Mouse (Mus musculus) forebrain, embryonic 15.5 days (tissue): ENCODE measurements around the gene Mbnl2. TPM values are rescaled to one million over a fixed set of nuclear protein-coding genes. Genes with fewer than 3 reads are reported as not detected.
"Not testable (repeated sequence)": the region's sequence is repeated elsewhere in the genome, so short reads cannot be mapped to it uniquely, and the experiment has no call there.

Experiments used
- ATAC-seq: fragments of 200-750 bp; cut with Nextera tagmentation; replicated peaks from 2 replicates; pipeline ENCODE4 v1.8.0; 2017; ENCODE audit warnings: mild to moderate bottlenecking, moderate TSS enrichment, moderate library complexity
- H3K27ac ChIP-seq: fragments of 300-500 bp; sonication (generic); replicated peaks from 2 replicates; pipeline ENCODE4 v1.5.1; 2015; ENCODE audit warnings: mild to moderate bottlenecking, inconsistent platforms
- H3K27me3 ChIP-seq: fragments of 300-500 bp; sonication (generic); 2 replicates; pipeline ENCODE4 v1.6.1; 2015; ENCODE audit warnings: inconsistent platforms
- H3K36me3 ChIP-seq: fragments of 300-500 bp; sonication (generic); 2 replicates; pipeline ENCODE4 v1.6.1; 2015; ENCODE audit warnings: mild to moderate bottlenecking, inconsistent platforms
- H3K4me1 ChIP-seq: fragments of 300-500 bp; sonication (generic); 2 replicates; pipeline ENCODE4 v1.6.1; 2015; ENCODE audit warnings: inconsistent platforms
- H3K4me2 ChIP-seq: fragments of 300-500 bp; sonication (generic); replicated peaks from 2 replicates; pipeline ENCODE4 v1.6.1; 2015; ENCODE audit warnings: mild to moderate bottlenecking, inconsistent platforms
- H3K4me3 ChIP-seq: fragments of 300-500 bp; sonication (generic); 2 replicates; pipeline ENCODE4 v1.5.1; 2015; ENCODE audit warnings: mild to moderate bottlenecking, inconsistent platforms
- H3K9ac ChIP-seq: fragments of 300-500 bp; sonication (generic); replicated peaks from 2 replicates; pipeline ENCODE4 v1.6.1; 2015; ENCODE audit warnings: mild to moderate bottlenecking, inconsistent platforms
- H3K9me3 ChIP-seq: fragments of 300-500 bp; sonication (generic); 2 replicates; pipeline ENCODE4 v1.6.1; 2016; ENCODE audit warnings: inconsistent platforms
- WGBS: fragments of 180-500 bp; shearing (Covaris S2); methylation state at CpG from one replicate; pipeline ENCODE4 v1.1.7; 2015; ENCODE audit warnings: mixed read lengths; 5-methylcytosine and 5-hydroxymethylcytosine counted together
- polyA plus RNA-seq: library from polyadenylated mRNA; unstranded; fragments of >200 nt; fragmentation: Nextera tagmentation; extraction: Ambion mirVana; gene quantifications from 2 replicates; pipeline ENCODE4 v1.2.1, GENCODE M21; 2015

Gene Mbnl2
- polyA plus RNA-seq, 1 experiment from 2014 or later: 22.2 TPM

- no peaks in the 10 kb centered on the region for H3K9me3 ChIP-seq
- H3K4me1 ChIP-seq: peaks cover 15% of the 10 kb centered on the region
- WGBS: 96% methylated on average over 19 of the region's 19 CpGs
- no peaks in the 10 kb centered on the region for H3K27me3 ChIP-seq
- no peak overlapping the region for H3K27ac ChIP-seq
- no peak for ATAC-seq
- H3K9ac ChIP-seq: no peak overlapping the region
- H3K36me3 ChIP-seq: no peaks in the 10 kb centered on the region
- no peak overlapping the region for H3K4me2 ChIP-seq
- H3K4me3 ChIP-seq: no peak overlapping the region
These were observed 82.0 kb downstream of the Mbnl2 start for GRCm38 (mm10) chr14:120357321-120358070.

DNA sequence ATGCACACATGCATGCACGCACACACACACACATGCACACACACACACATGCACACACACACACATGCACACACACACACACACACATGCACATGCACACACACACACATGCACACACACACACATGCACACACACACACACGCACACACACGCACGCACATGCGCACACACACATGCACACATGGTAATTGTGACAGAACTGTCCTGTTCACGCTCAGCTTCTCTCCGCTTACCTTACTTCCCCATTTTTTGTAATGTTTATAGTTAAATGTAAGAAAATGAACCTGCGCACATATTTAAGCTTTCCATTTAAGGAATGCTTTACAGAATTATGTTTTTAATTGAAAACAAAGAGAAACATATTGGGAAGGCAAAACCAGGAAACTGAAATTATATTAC, 84.1 kb downstream of the Mbnl2 start:
- H3K9ac ChIP-seq, H3K4me3 ChIP-seq, H3K27me3 ChIP-seq, ATAC-seq, H3K4me2 ChIP-seq, H3K36me3 ChIP-seq, H3K9me3 ChIP-seq, H3K27ac ChIP-seq: not testable (repeated sequence)
- H3K4me1 ChIP-seq: peaks cover 14% of the 10 kb centered on the region
- WGBS: 98% methylated on average over 8 of the region's 8 CpGs

DNA sequence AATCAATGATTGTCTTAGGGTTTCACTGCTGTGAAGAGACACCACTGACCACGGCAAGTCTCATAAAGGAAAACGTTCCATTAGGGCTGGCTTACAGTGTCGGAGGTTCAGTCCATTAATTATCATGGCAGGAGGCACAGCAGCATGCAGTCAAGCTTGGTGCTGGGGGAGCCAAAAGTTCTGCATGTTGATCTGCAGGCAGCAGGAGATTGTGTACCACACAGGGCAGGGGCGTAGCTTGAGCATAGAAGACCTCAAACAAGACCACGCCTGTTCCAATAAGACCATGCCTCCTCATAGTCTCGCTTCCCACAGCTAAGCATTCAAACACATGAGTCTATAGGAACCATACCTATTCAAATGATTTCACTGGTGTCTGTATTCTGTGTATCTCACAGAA, 85.7 kb downstream of the Mbnl2 start:
- ATAC-seq: no peak
- Histone ChIP-seq H3K27ac (no peak overlapping the region), H3K4me3 (no peak overlapping the region), H3K27me3 (no peaks in the 10 kb centered on the region), H3K4me2 (no peak overlapping the region), H3K9ac (no peak overlapping the region), H3K4me1 (0 out of 2 replicates have a peak, but pooled peaks cover under 1% of the 10 kb centered on the region), H3K9me3 (no peaks in the 10 kb centered on the region), H3K36me3 (no peaks in the 10 kb centered on the region)
- WGBS: 89% methylated on average over 6 of the region's 6 CpGs

GRCm38 (mm10) chr14:120362409-120362992, 87.0 kb downstream of the Mbnl2 start:
- no peaks in the 10 kb centered on the region for H3K36me3 ChIP-seq
- H3K4me2 ChIP-seq: no peak overlapping the region
- no peaks in the 10 kb centered on the region for H3K27me3 ChIP-seq
- H3K27ac ChIP-seq: no peak overlapping the region
- no peaks in the 10 kb centered on the region for H3K4me1 ChIP-seq
- no peak for ATAC-seq
- no peaks in the 10 kb centered on the region for H3K9me3 ChIP-seq
- WGBS: 63% methylated on average over 8 of the region's 8 CpGs
- H3K9ac ChIP-seq: no peak overlapping the region
- no peak overlapping the region for H3K4me3 ChIP-seq

- H3K4me2 ChIP-seq: no peak overlapping the region
- WGBS: 69% methylated on average over 8 of the region's 8 CpGs
- no peaks in the 10 kb centered on the region for H3K4me1 ChIP-seq
- H3K4me3 ChIP-seq: no peak overlapping the region
- H3K27ac ChIP-seq: no peak overlapping the region
- no peaks in the 10 kb centered on the region for H3K27me3 ChIP-seq
- ATAC-seq: no peak
- H3K36me3 ChIP-seq: no peaks in the 10 kb centered on the region
- no peak overlapping the region for H3K9ac ChIP-seq
- no peaks in the 10 kb centered on the region for H3K9me3 ChIP-seq
These were observed 87.8 kb downstream of the Mbnl2 start for GRCm38 (mm10) chr14:120363090-120363818.

DNA sequence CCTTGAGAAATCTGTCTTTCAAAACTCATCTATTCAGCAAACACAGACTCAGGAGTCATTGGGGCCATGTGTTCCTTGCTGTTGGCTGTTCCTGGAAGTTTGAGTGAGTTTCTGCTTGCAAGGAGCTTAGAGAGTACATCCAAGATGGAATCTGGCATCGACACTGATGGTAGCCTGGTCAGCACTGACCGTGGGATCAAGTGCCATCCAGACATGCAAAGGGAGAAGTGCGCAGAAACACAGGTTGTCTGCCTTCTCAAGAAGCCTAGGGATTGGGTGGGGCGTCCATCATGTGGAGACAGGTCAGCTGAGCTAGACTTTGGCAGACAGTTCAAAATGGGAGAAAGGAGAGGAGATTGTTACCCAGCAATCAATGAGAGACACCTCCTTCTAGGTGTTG, 89.6 kb downstream of the Mbnl2 start:
- Histone ChIP-seq H3K27ac (no peak overlapping the region), H3K36me3 (no peaks in the 10 kb centered on the region), H3K4me2 (no peak overlapping the region), H3K4me3 (no peak overlapping the region), H3K9me3 (no peaks in the 10 kb centered on the region), H3K9ac (no peak overlapping the region), H3K4me1 (no peaks in the 10 kb centered on the region), H3K27me3 (no peaks in the 10 kb centered on the region)
- 93% methylated on average over 4 of the region's 4 CpGs for WGBS
- no peak for ATAC-seq

GRCm38 (mm10) chr14:120366962-120367361, 91.5 kb downstream of the Mbnl2 start:
- no peak for ATAC-seq
- Histone ChIP-seq H3K27me3 (no peaks in the 10 kb centered on the region), H3K4me1 (no peaks in the 10 kb centered on the region), H3K27ac (no peak overlapping the region), H3K4me3 (no peak overlapping the region), H3K9me3 (no peaks in the 10 kb centered on the region), H3K9ac (no peak overlapping the region), H3K4me2 (no peak overlapping the region), H3K36me3 (no peaks in the 10 kb centered on the region)
- 90% methylated on average over 8 of the region's 8 CpGs for WGBS

GRCm38 (mm10) chr14:120367589-120367988, 92.1 kb downstream of the Mbnl2 start:
- WGBS: 86% methylated on average over 4 of the region's 4 CpGs

DNA sequence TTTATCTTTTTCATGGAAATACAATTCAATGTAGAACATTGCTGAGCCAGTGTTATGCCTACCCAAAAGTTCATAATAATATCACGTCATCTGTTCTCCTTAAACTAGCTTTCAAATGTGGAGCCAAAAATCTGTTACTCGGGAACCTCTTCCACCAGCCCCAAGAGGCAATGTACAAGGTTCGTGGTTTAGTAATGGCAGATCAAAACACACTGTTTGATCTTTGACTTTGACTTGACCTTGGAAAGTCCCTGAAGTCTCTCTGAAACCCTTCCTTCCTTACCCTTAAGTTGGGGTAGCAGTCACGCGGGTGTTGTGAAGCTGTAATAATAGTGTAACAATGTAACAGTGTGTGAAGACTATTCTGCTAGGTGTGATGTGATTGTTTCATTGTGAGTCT, 93.0 kb downstream of the Mbnl2 start:
- Histone ChIP-seq H3K27ac (no peak overlapping the region), H3K36me3 (no peaks in the 10 kb centered on the region), H3K9me3 (no peaks in the 10 kb centered on the region), H3K4me3 (no peak overlapping the region), H3K27me3 (no peaks in the 10 kb centered on the region), H3K9ac (no peak overlapping the region), H3K4me2 (no peak overlapping the region), H3K4me1 (no peaks in the 10 kb centered on the region)
- no peak for ATAC-seq
- 89% methylated on average over 5 of the region's 5 CpGs for WGBS

More at GRCm38 (mm10) chr14:120367589-120367988, 92.1 kb downstream of the Mbnl2 start:
- H3K9ac ChIP-seq: no peak overlapping the region
- H3K9me3 ChIP-seq: no peaks in the 10 kb centered on the region
- no peaks in the 10 kb centered on the region for H3K27me3 ChIP-seq
- no peak overlapping the region for H3K4me3 ChIP-seq
- H3K4me1 ChIP-seq: no peaks in the 10 kb centered on the region
- H3K27ac ChIP-seq: no peak overlapping the region
- no peak overlapping the region for H3K4me2 ChIP-seq
- H3K36me3 ChIP-seq: no peaks in the 10 kb centered on the region
- no peak for ATAC-seq

GRCm38 (mm10) chr14:120368914-120369391, 93.5 kb downstream of the Mbnl2 start:
- no peak overlapping the region for H3K4me2 ChIP-seq
- H3K36me3 ChIP-seq: no peaks in the 10 kb centered on the region
- no peak overlapping the region for H3K27ac ChIP-seq
- H3K4me1 ChIP-seq: no peaks in the 10 kb centered on the region
- ATAC-seq: no peak
- H3K9me3 ChIP-seq: no peaks in the 10 kb centered on the region
- H3K9ac ChIP-seq: no peak overlapping the region
- H3K4me3 ChIP-seq: no peak overlapping the region
- H3K27me3 ChIP-seq: no peaks in the 10 kb centered on the region
- 84% methylated on average over 8 of the region's 8 CpGs for WGBS

- no peaks in the 10 kb centered on the region for H3K36me3 ChIP-seq
- no peak overlapping the region for H3K27ac ChIP-seq
- no peak for ATAC-seq
- 89% methylated on average over 14 of the region's 14 CpGs for WGBS
- no peaks in the 10 kb centered on the region for H3K4me1 ChIP-seq
- H3K4me2 ChIP-seq: no peak overlapping the region
- H3K27me3 ChIP-seq: no peaks in the 10 kb centered on the region
- H3K9ac ChIP-seq: no peak overlapping the region
- no peaks in the 10 kb centered on the region for H3K9me3 ChIP-seq
- no peak overlapping the region for H3K4me3 ChIP-seq
These were observed 94.6 kb downstream of the Mbnl2 start for GRCm38 (mm10) chr14:120370044-120370443.

DNA sequence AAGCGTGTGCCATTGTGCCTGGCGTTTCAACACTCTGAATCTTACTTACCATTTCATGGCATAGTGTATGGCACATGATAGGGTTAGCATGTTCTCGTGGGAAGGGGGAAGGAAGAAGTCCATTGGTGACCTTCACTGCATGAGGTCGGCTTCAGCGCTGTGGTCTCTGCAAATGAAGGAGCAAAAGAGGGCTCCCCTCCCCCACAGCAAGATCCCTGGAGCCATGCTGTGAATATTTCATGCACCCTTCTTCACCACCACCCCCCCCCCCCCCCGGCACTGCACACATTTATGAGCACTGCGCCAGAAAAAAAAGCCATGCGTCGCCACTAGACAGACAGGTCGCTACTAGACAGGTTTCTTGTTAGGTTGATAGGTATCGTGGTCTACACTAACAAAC, 95.2 kb downstream of the Mbnl2 start:
- H3K9ac ChIP-seq: no peak overlapping the region
- H3K4me1 ChIP-seq: no peaks in the 10 kb centered on the region
- H3K4me3 ChIP-seq: no peak overlapping the region
- 88% methylated on average over 11 of the region's 11 CpGs for WGBS
- no peaks in the 10 kb centered on the region for H3K36me3 ChIP-seq
- H3K27ac ChIP-seq: no peak overlapping the region
- no peaks in the 10 kb centered on the region for H3K9me3 ChIP-seq
- ATAC-seq: no peak
- no peaks in the 10 kb centered on the region for H3K27me3 ChIP-seq
- no peak overlapping the region for H3K4me2 ChIP-seq
